Mouse (Mus musculus) embryonic fibroblast, embryonic 13.5 days (primary cell): ENCODE results near the gene Klk10. TPM values are rescaled to one million over a fixed set of nuclear protein-coding genes. Genes with fewer than 3 reads are reported as not detected.

Experiments
- H3K27ac ChIP-seq: 2 replicates; pipeline ENCODE4 v1.5.1; 2012; ENCODE audit warnings: low read length, control low read depth, inconsistent platforms; ENCODE audit not compliant: insufficient read depth
- H3K4me1 ChIP-seq: 2 replicates; pipeline ENCODE4 v1.6.1; 2011; ENCODE audit warnings: low read length; ENCODE audit not compliant: control insufficient read depth, insufficient read depth
- H3K4me3 ChIP-seq: 2 replicates; pipeline ENCODE4 v1.5.1; 2011; ENCODE audit warnings: mild to moderate bottlenecking, control low read depth, low read length; ENCODE audit not compliant: insufficient read depth
- CTCF ChIP-seq: IDR thresholded peaks from 2 replicates; pipeline ENCODE4 v1.5.1; 2011; ENCODE audit warnings: mild to moderate bottlenecking, control low read depth, low read length, moderate library complexity, borderline replicate concordance; ENCODE audit not compliant: insufficient read depth
- POLR2A ChIP-seq: IDR thresholded peaks from 2 replicates; pipeline ENCODE4 v1.6.1; 2011; ENCODE audit warnings: low read depth, mild to moderate bottlenecking, control low read depth, low read length, moderate library complexity
- polyA plus RNA-seq: library from polyadenylated mRNA; stranded (reverse); fragments of >200 nt; gene quantifications from 2 replicates; pipeline ENCODE4 v1.2.4, GENCODE M21; 2011; ENCODE audit warnings: low read depth; ENCODE audit not compliant: missing spikeins, insufficient read length

Klk10 gene
- polyA plus RNA-seq, 1 experiment: 0.63 TPM

- H3K4me1 ChIP-seq: peaks cover 7% of the 10 kb centered on the region
- no peak overlapping the region for H3K4me3 ChIP-seq
- H3K27ac ChIP-seq: no peak overlapping the region
- TF ChIP-seq POLR2A (no peak), CTCF (no peak)
These were observed 5.4 kb upstream of the Klk10 start for GRCm38 (mm10) chr7:43775311-43776057.

DNA sequence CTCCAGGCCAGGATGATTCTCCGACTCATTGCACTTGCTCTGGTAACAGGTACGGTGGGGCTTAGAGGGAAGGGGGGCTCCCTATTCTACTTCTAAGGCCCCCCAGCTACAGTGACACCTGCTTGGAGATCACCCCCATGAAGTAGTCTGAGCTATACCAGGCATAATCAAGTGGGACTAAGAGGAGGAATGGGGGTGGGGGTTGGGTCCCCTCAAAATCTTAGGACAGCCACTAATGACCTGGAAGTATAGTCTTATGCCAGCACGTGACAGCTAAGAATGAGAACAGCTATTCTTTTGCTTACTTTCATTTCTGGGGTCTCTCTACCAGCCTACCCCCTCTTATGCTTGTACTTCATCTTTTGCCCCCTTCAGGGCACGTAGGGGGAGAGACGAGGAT is 4.3 kb upstream of the Klk10 start:
- Histone ChIP-seq H3K27ac (no peak overlapping the region), H3K4me1 (peaks cover 8% of the 10 kb centered on the region), H3K4me3 (no peak overlapping the region)
- TF ChIP-seq POLR2A (no peak), CTCF (no peak)

GRCm38 (mm10) chr7:43777423-43777822 is 3.4 kb upstream of the Klk10 start:
- Histone ChIP-seq H3K4me1 (peaks cover 8% of the 10 kb centered on the region), H3K27ac (no peak overlapping the region), H3K4me3 (no peak overlapping the region)
- TF ChIP-seq CTCF: no peak
- no peak for TF ChIP-seq POLR2A

DNA sequence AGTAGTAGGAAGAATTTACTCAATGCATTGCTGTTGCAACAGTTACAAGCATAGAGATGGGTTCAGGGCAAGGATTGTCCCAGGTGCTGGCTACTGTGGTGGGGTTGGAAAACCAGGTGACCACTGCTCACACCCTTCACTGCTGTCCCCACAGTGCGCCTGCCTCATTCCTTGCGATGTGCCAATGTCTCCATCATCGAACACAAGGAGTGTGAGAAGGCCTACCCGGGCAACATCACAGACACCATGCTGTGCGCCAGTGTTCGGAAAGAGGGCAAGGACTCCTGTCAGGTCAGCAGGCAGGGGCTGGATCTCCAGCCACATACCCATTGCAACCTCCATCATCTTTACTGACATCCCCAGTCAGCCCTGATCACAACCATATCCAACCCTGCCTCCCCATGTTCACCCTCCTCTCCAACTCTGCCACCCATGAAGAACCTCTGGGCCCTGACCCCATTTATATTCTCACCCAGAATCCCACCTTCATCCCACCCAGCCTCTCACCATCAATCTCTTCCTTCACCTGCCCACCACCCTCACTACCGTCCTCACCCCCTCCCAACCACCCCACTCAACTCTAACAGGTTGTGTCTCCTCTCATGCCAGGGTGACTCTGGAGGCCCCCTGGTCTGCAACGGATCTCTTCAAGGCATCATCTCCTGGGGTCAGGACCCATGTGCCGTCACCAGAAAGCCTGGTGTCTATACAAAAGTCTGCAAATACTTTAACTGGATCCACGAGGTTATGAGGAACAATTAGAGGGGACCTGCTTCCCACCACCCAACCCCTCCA is 2.5 kb upstream of the Klk10 start:
- no peak overlapping the region for H3K4me3 ChIP-seq
- TF ChIP-seq POLR2A (no peak), CTCF (no peak)
- peaks cover 8% of the 10 kb centered on the region for H3K4me1 ChIP-seq
- no peak overlapping the region for H3K27ac ChIP-seq

- no peak for TF ChIP-seq CTCF
- TF ChIP-seq POLR2A: no peak
- H3K4me1 ChIP-seq: peaks cover 8% of the 10 kb centered on the region
- no peak overlapping the region for H3K4me3 ChIP-seq
- no peak overlapping the region for H3K27ac ChIP-seq
These were observed 594 bp upstream of the Klk10 start for GRCm38 (mm10) chr7:43780241-43780640.

DNA sequence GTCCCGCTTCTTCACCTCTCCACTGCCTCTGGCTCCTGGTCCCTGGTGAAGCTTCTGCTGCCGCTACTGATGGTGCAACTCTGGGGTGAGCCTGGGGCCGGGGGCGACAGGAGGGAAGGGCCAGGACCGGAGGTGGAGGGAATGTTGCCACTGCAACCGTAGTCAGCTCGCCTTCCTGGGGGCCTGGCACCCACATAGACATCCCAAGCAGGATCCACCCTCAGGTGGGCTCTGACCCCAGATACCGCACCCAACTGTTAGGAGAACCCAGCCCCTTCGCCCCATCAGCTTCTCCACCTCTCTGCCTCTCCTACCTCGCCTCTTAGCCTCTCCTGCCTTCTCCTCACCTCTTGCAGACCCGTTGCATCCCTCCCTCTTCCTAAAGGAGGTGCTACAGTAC is 706 bp downstream of the Klk10 start:
- no peak overlapping the region for H3K27ac ChIP-seq
- TF ChIP-seq POLR2A (no peak), CTCF (no peak)
- H3K4me3 ChIP-seq: no peak overlapping the region
- H3K4me1 ChIP-seq: peaks cover 8% of the 10 kb centered on the region

GRCm38 (mm10) chr7:43782275-43783265 is 1.7 kb downstream of the Klk10 start:
- H3K4me1 ChIP-seq: peaks cover 11% of the 10 kb centered on the region
- no peak overlapping the region for H3K4me3 ChIP-seq
- H3K27ac ChIP-seq: no peak overlapping the region
- TF ChIP-seq POLR2A: no peak
- peak; percentile 71; the same call in 1 of the 2 replicates for TF ChIP-seq CTCF

DNA sequence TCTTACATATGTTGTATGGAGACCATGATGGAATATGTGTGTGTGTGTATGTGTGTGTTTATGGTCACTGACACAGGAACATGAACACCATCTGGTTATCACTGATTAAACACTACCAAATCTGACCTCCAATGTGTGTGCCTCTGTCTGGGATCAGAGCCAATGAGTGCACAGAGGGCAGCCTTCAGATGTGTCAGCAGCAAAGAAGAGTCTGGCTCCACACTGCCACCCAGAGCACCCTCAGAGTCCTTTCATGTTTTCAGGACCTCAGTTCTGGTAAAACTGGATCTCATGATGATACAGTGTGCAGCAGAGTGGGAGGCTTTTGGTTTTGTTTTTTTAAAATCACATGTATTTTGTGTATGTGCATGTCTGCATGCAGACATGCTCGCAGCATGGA is 4.5 kb downstream of the Klk10 start:
- TF ChIP-seq POLR2A (no peak), CTCF (peak; percentile 15; the same call in 1 of the 2 replicates)
- Histone ChIP-seq H3K4me1 (peaks cover 7% of the 10 kb centered on the region), H3K27ac (no peak overlapping the region), H3K4me3 (no peak overlapping the region)

DNA sequence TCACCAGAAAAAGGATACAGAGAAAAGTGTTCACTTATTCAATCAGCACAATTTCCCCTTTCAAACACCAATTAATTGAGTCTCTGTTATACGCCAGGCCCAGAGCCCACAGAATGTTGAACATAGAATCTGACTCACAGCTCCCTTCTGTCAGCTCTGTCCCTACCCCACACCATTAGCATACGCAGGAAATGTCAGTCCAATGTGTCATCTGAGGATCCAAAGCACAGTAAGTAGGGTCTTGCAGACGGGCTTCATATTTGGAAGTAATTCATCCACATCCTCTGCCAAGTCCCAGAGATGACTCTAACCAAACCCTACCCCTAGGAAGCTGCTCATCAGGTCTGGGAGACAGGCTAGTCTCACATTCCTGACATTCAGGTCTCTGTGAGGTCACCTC is 7.3 kb downstream of the Klk10 start:
- TF ChIP-seq POLR2A: no peak
- no peak for TF ChIP-seq CTCF

GRCm38 (mm10) chr7:43789295-43789694 is 8.5 kb downstream of the Klk10 start:
- Histone ChIP-seq H3K4me3 (no peak overlapping the region), H3K4me1 (peaks cover 4% of the 10 kb centered on the region), H3K27ac (peak overlapping the region; percentile 80)
- TF ChIP-seq CTCF (no peak), POLR2A (no peak)

More for the DNA sequence above, 7.3 kb downstream of the Klk10 start:
- no peak overlapping the region for H3K4me3 ChIP-seq
- H3K4me1 ChIP-seq: peaks cover 4% of the 10 kb centered on the region
- H3K27ac ChIP-seq: peak overlapping the region; percentile 91
